Mouse (Mus musculus) lung, postnatal 4 days (tissue): Measurements from ENCODE around the gene Klhl30.

Experiments
- DNase-seq, 2 experiments: peaks; one replicate each; pipeline ENCODE4 v3.0.0; 2021

The Klhl30 gene

GRCm38 (mm10) chr1:91365816-91366214 lies 15.0 kb downstream of the Klhl30 start:
- no peak for DNase-seq

GRCm38 (mm10) chr1:91366215-91367108 lies 15.6 kb downstream of the Klhl30 start, which contains the start of gene Erfe:
Gene Erfe, plus strand, starts transcription at chr1:91366430.
- peak; percentile 82 to 86 for DNase-seq

- no peak for DNase-seq
Observed at GRCm38 (mm10) chr1:91367295-91367694, 16.5 kb downstream of the Klhl30 start.

GRCm38 (mm10) chr1:91369408-91369807 lies 18.6 kb downstream of the Klhl30 start:
- DNase-seq: no peak

- no peak for DNase-seq
Observed at GRCm38 (mm10) chr1:91370055-91370454, 19.2 kb downstream of the Klhl30 start.

- DNase-seq: no peak
Observed at GRCm38 (mm10) chr1:91373414-91373835, 22.6 kb downstream of the Klhl30 start.

- DNase-seq: peak; percentile 55 to 77
Observed at GRCm38 (mm10) chr1:91380453-91381090, 29.8 kb downstream of the Klhl30 start.

- DNase-seq: no peak
Observed at GRCm38 (mm10) chr1:91381091-91381471, 30.3 kb downstream of the Klhl30 start.

- DNase-seq: no peak
Observed at GRCm38 (mm10) chr1:91390369-91390768, 39.6 kb downstream of the Klhl30 start.

GRCm38 (mm10) chr1:91397927-91398259 lies 47.1 kb downstream of the Klhl30 start:
- no peak for DNase-seq

GRCm38 (mm10) chr1:91398260-91399062 lies 47.6 kb downstream of the Klhl30 start, which contains the start of gene Ilkap:
Gene Ilkap, minus strand, starts transcription at chr1:91398815.
- DNase-seq: peak; percentile 85 to 91

- DNase-seq: no peak
Observed at GRCm38 (mm10) chr1:91404976-91405375, 54.2 kb downstream of the Klhl30 start.

- DNase-seq: peak in 1 of 2 experiments; percentile 59
Observed at GRCm38 (mm10) chr1:91405406-91406169, 54.8 kb downstream of the Klhl30 start.

GRCm38 (mm10) chr1:91407819-91408218 lies 57.0 kb downstream of the Klhl30 start:
- no peak for DNase-seq

- DNase-seq: no peak
Observed at GRCm38 (mm10) chr1:91411631-91412285, 60.9 kb downstream of the Klhl30 start.
